In the genomic region with DNA sequence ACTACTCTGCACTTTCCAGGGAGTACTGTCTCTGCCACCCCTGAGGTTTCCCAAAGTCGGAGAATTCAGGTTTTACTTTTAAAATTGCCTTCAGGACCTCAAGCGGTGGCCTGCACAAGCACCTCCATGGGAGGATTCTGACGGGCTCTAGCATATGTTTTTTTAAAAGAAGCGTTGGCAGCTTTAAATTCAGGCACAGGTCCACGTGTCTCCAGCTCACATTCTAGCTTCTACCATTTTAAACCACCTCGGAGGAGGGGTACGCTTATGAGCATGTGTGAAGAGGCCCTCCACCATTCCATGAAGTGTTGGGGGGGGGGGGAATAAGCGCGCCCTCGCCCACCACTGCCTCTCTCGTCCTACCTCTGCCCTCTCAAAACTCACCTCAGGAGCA, we compare ENCODE assay signal across 8 mouse cellular contexts. TPM values are rescaled to one million over a fixed set of nuclear protein-coding genes. Genes with fewer than 3 reads are reported as not detected.
DNase-seq lines count a peak whose midpoint lies in the region; ATAC-seq and TF ChIP-seq lines count a peak whose summit lies in the region.

No protein-coding gene starts in this region.

- H3K4me3 ChIP-seq in layer of hippocampus, adult 2 months = peak overlapping the region; percentile 67
- H3K4me3 ChIP-seq in G1E (ENCODE audit: low read depth, low read length) = peak overlapping the region; percentile 79
- H3K4me3 ChIP-seq in embryonic facial prominence, embryonic 10.5 days = peak overlapping the region; percentile 90
- peak overlapping the region; percentile 80 for H3K4me3 ChIP-seq in macrophage (ENCODE audit: inconsistent target)

- H3K79me2 ChIP-seq in macrophage (ENCODE audit: inconsistent target) = peaks cover 27% of the 10 kb centered on the region; the same call in 1 of the 2 replicates

- TF ChIP-seq CTCF in layer of hippocampus, adult 2 months (conservative IDR thresholded peaks at IDR 0.05) = no peak
- TF ChIP-seq CTCF in G1E (IDR thresholded peaks at IDR 0.05; ENCODE audit: low read depth, low read length) = no peak

- DNase-seq in layer of hippocampus, adult 2 months (ENCODE audit: low spot score in 2 of 2) = peak; percentile 40 to 53
- DNase-seq in layer of hippocampus, postnatal 10 days (ENCODE audit: low spot score in 2 of 2) = no peak
- DNase-seq in G1E (ENCODE audit: low spot score) = peak; percentile 53
- no peak for DNase-seq in embryonic facial prominence, embryonic 10.5 days (ENCODE audit: low spot score)
- no peak for DNase-seq in spleen, postnatal 14 days (ENCODE audit: low spot score in 2 of 2)
- no peak for DNase-seq in retina, postnatal 1 day

- H3K36me3 ChIP-seq in G1E (replicated peaks) (peaks cover 55% of the 10 kb centered on the region), macrophage (ENCODE audit: inconsistent target) (no peaks in the 10 kb centered on the region)
- H3K36me3 ChIP-seq in embryonic facial prominence, embryonic 10.5 days (replicated peaks) = peaks cover 35% of the 10 kb centered on the region

- H3K4me1 ChIP-seq in G1E (ENCODE audit: insufficient read depth, low read depth, low read length) = peaks cover 49% of the 10 kb centered on the region
- H3K4me1 ChIP-seq in embryonic facial prominence, embryonic 10.5 days = peaks cover 25% of the 10 kb centered on the region

- WGBS in embryonic facial prominence, embryonic 10.5 days = 2% methylated on average over 11 of the region's 11 CpGs
- 3% methylated on average over 11 of the region's 11 CpGs for WGBS in macrophage (ENCODE audit: missing documents)

- H3K27ac ChIP-seq in layer of hippocampus, adult 2 months = peak overlapping the region; percentile 98
- H3K27ac ChIP-seq in embryonic facial prominence, embryonic 10.5 days (replicated peaks) = peak overlapping the region; percentile 99
- H3K27ac ChIP-seq in macrophage = peak overlapping the region; percentile 40

- H3K27me3 ChIP-seq in G1E (ENCODE audit: insufficient read depth, low read length) = no peaks in the 10 kb centered on the region
- no peaks in the 10 kb centered on the region for H3K27me3 ChIP-seq in embryonic facial prominence, embryonic 10.5 days (replicated peaks; ENCODE audit: low read depth, poor library complexity, severe bottlenecking)

- no peaks in the 10 kb centered on the region for H3K9me3 ChIP-seq in G1E (replicated peaks)
- no peaks in the 10 kb centered on the region for H3K9me3 ChIP-seq in embryonic facial prominence, embryonic 10.5 days

- ATAC-seq in G1E (ENCODE audit: extremely low read depth, insufficient number of reproducible peaks, low FRiP score, poor library complexity, severe bottlenecking) = peak; percentile 18; the same call in 1 of the 2 replicates
- peak; percentile 14 for ATAC-seq in inflammation-experienced regulatory T-cells, adult 6 months

RNA-seq across cellular contexts. Expression of gene Prdm15, which starts 1.0 kb away (rescaled TPM):
- total RNA-seq in layer of hippocampus, adult 2 months (2021) = 10 to 100 TPM; 19.4 to 25.3 TPM
- 10 to 100 TPM; 16.6 to 21.0 TPM for total RNA-seq in layer of hippocampus, postnatal 10 days (2021)
- total RNA-seq in G1E (2014; fragmentation: Nextera tagmentation) (14.3 and 28.3 TPM in 2 replicates), G1E (2017) (10.9 and 11.7 TPM in 2 replicates)
- polyA plus RNA-seq in G1E (2012) (3.0 and 5.0 TPM in 2 replicates), macrophage (2018) (2.1 to 4.8 TPM (median 3.2 TPM) in 3 replicates)
- 16.6 and 17.2 TPM in 2 replicates for polyA plus RNA-seq in embryonic facial prominence, embryonic 10.5 days (2016; fragmentation: Nextera tagmentation; extraction: Ambion mirVana)
- polyA plus RNA-seq in inflammation-experienced regulatory T-cells, adult 6 months (2017; shearing (Covaris generic)) = 10 to 100 TPM; 12.5 to 16.0 (median 14.0) TPM
- 10 to 100 TPM; 10.8 to 51.7 (median 31.0) TPM for total RNA-seq in macrophage (2018; cell fraction: chromatin; rRNA removed)
- total RNA-seq in macrophage (2018; cell fraction: cytosol; rRNA removed) = 1 to 10 TPM in 25 of 26 experiments, under 1 TPM in 1; 0.84 to 4.1 (median 2.6) TPM
- total RNA-seq in macrophage (2018; cell fraction: nucleus; rRNA removed) = 10 to 100 TPM in 19 of 26 experiments, 1 to 10 TPM in 7; 5.2 to 40.1 (median 15.2) TPM

Comparison
In these comparisons a context has a peak if more than half of its experiments do, and no peak if none do; other contexts are left out.
1. DNase-seq: peak in layer of hippocampus, adult 2 months (2 of 2) and G1E (single experiment); none in layer of hippocampus, postnatal 10 days (0 of 2), embryonic facial prominence, embryonic 10.5 days (single experiment), spleen, postnatal 14 days (0 of 2) and retina, postnatal 1 day (single experiment).
2. H3K27ac ChIP-seq: peak in every context shown above with its lines; median percentile 99 in embryonic facial prominence, embryonic 10.5 days; 98 in layer of hippocampus, adult 2 months; 40 in macrophage.
3. Peak in every context shown above with its lines, with median percentiles within 50 percentile points of each other: H3K4me3 ChIP-seq.